In genomic region chr9:45663386-45664315, GRCm38 (mm10) we compare ENCODE assay signal across 9 mouse cellular contexts.
DNase-seq lines count a peak whose midpoint lies in the region; ATAC-seq lines count a peak whose summit lies in the region.
"Had no signal": no experiment of that assay in that cellular context is flagged by ENCODE, and none has a peak within 500 bp of the region (broad histone marks: within the 10 kb centered on the region; RNA-seq: fewer than 3 reads in every experiment).

No protein-coding gene starts in this region.

- H3K27me3 ChIP-seq in embryonic facial prominence, embryonic 10.5 days (replicated peaks; ENCODE audit: low read depth, poor library complexity, severe bottlenecking), result no peaks in the 10 kb centered on the region
- no peaks in the 10 kb centered on the region for H3K27me3 ChIP-seq in neural tube, embryonic 13.5 days

- no peaks in the 10 kb centered on the region for H3K9me3 ChIP-seq in embryonic facial prominence, embryonic 10.5 days
- H3K9me3 ChIP-seq in neural tube, embryonic 13.5 days, result no peaks in the 10 kb centered on the region
- H3K9me3 ChIP-seq: G1E had no signal

- H3K9ac ChIP-seq in neural tube, embryonic 13.5 days, result peak overlapping the region; percentile 55; the same call in 1 of the 2 replicates

- no peaks in the 10 kb centered on the region for H3K36me3 ChIP-seq in embryonic facial prominence, embryonic 10.5 days (replicated peaks)
- no peaks in the 10 kb centered on the region for H3K36me3 ChIP-seq in neural tube, embryonic 13.5 days
- H3K36me3 ChIP-seq: G1E had no signal

- H3K27ac ChIP-seq in embryonic facial prominence, embryonic 10.5 days (replicated peaks), result 0 out of 2 replicates have a peak overlapping the region, but pooled peaks have one; percentile 54
- peak overlapping the region; percentile 94 for H3K27ac ChIP-seq in neural tube, embryonic 13.5 days (replicated peaks)

- H3K4me3 ChIP-seq in embryonic facial prominence, embryonic 10.5 days, result no peak overlapping the region
- H3K4me3 ChIP-seq in neural tube, embryonic 13.5 days, result no peak overlapping the region

- no peak overlapping the region for H3K4me2 ChIP-seq in neural tube, embryonic 13.5 days

- 63% methylated on average over 15 of the region's 16 CpGs for WGBS in embryonic facial prominence, embryonic 10.5 days
- 30% methylated on average over 16 of the region's 16 CpGs for WGBS in neural tube, embryonic 13.5 days

- ATAC-seq in neural tube, embryonic 13.5 days (ENCODE audit: low read depth), result peak; percentile 52
- no peak for ATAC-seq in granulocyte monocyte progenitor cell, adult 5-6 weeks (replicated peaks; ENCODE audit: poor library complexity, severe bottlenecking)

- no peak for DNase-seq in embryonic facial prominence, embryonic 10.5 days (ENCODE audit: low spot score)
- DNase-seq in frontal cortex, postnatal 10 days (ENCODE audit: low spot score in 2 of 2), result peak; percentile 70 to 78
- DNase-seq in left cerebral cortex, adult 8-10 months (ENCODE audit: low spot score in 2 of 2), result peak; percentile 49 to 77
- DNase-seq in gastrocnemius, postnatal 10 days, result no peak
- no peak for DNase-seq in thymus, postnatal 25 days
- no peak for DNase-seq in lung, postnatal 14 days

- H3K4me1 ChIP-seq in embryonic facial prominence, embryonic 10.5 days, result peaks cover 31% of the 10 kb centered on the region
- H3K4me1 ChIP-seq in neural tube, embryonic 13.5 days (replicated peaks), result peaks cover 48% of the 10 kb centered on the region

Comparison
In these comparisons a context has a peak if more than half of its experiments do, and no peak if none do; other contexts are left out.
1. DNase-seq: peak in frontal cortex, postnatal 10 days (2 of 2) and left cerebral cortex, adult 8-10 months (2 of 2); none in embryonic facial prominence, embryonic 10.5 days (single experiment), gastrocnemius, postnatal 10 days (single experiment), thymus, postnatal 25 days (single experiment) and lung, postnatal 14 days (single experiment).